Mouse (Mus musculus) Muller cell, postnatal 12 days (primary cell): ENCODE data around the gene Tmem151b.

Source experiments
- DNase-seq: peaks from one replicate; pipeline ENCODE4 v3.0.0-alpha.2; 2015; ENCODE audit errors: inconsistent ontology term

Tmem151b gene

DNA sequence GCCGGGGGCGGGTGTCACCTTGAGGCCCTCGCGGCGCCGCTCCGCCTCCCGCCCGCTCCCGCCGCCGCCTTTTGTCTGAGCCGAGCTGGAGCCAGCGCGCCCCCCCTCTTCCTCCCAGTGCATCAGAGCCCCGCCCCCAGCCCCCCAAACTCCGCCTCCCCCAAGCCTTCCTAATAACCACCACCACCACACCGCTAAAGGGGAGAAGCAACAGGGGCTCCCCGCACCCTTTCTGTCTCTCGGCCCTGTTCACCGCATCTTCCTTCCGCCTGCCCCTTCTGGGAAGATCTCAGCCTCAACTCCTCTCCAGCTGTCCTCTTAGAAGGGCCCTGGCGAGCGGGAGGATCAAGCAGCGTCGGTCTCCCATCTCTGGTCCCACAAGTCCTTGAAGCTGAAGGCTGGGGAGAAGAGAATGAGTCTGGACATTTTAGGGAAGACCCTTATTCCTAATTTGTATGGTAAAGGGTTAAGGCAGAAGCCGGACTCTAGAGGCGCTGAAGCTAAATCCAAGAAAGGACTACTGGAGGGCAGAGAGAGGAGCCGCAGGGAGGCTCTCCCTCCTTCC, at the start of gene Tmem151b:
Gene Tmem151b, minus strand, starts transcription at position 61 of the 565 bp plus-strand sequence.
- no peak for DNase-seq

DNA sequence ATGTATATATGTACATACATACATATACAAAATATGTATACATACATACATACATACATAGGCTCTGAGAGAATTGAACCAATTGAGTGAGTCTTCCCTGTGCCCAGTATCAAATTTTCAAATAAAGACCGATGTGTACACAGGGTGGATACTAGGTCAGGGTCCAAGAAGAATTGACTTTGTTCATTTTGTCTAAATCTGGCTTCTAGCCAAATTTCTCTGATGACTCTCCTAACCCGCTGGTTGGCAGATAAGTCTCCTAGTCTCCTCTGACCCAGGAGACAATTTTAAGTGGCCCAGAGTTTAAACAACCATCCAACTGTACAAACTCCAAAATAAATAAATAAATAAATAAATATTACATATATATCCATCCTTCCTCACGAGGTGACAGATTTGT, 49.4 kb upstream of the Tmem151b start:
- DNase-seq, result no peak

DNA sequence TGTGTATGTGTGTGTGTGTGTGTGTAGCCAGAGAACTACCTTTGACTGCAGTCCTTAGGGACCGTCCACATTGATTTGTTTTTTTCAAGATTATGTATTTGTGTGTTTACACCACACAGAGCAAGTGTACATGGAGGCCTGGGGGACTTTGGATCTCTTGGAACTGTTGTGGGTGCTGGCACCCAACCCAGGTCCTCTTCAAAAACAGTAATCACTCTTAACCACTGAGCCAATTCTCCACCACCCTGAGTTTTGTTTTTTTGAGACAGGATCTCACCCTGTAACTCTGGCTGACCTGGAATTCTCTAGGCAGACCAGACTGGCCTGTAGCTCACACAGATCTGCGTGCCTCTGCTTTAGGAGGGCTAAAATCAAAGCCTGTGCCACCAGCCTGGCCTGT, 48.9 kb upstream of the Tmem151b start:
- DNase-seq, result no peak

DNA sequence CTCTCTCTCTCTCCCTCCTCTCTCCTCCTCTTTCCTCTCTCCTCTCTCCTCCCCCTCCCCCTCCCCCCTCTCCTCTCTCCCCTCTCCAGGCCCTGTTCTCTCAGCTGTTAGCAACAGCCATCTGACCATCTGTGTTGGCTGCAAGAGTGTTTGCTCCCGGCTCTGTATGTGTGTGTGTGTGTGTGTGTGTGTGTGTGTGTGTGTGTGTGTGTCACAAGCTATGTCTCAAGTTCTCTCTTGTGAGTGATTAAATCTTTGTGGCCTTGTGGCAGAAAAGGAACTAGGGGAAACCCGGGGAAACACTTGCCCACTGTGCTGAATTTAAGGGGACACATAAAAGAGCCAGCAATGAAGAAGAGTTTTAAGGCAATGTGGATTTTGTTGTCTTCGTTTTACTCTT, 48.3 kb upstream of the Tmem151b start:
- peak; percentile 61 for DNase-seq

DNA sequence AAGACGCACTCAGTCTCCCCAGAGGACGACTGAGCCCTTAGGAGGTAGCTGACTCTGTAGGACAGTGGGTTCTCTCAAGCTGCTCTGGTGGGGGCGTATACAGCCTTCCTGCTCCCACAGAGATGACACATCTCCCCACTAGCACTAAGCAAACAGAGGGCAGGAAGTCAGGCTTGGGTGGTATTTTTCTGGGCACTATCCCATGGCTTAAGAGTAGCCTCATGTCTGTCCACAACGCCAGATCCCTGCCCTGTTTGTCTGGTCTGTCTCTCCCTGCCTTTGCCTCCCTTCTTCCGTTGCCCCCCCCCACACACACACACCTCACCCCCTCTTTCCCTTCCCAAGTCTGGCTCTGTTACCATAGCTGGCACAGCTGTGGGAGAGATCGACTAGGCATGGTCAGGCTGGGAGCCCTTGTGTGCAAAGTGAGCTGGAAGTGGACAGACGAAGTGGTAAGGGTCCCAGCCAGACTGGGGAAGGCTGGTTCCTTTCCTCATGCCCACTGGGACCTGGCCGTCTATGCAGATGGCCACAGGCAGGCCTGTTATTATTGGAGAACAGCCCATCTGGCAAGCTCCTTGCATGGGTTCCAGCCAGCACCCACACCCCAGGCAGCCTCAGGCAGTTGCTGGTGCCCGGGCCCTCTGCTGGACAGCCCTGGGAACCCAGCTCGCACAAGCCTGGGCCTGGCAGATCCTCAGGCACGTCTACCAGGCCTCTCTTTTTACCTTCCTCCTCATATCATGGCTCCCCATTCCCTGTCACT, 47.3 kb upstream of the Tmem151b start:
- peak; percentile 85 for DNase-seq

DNA sequence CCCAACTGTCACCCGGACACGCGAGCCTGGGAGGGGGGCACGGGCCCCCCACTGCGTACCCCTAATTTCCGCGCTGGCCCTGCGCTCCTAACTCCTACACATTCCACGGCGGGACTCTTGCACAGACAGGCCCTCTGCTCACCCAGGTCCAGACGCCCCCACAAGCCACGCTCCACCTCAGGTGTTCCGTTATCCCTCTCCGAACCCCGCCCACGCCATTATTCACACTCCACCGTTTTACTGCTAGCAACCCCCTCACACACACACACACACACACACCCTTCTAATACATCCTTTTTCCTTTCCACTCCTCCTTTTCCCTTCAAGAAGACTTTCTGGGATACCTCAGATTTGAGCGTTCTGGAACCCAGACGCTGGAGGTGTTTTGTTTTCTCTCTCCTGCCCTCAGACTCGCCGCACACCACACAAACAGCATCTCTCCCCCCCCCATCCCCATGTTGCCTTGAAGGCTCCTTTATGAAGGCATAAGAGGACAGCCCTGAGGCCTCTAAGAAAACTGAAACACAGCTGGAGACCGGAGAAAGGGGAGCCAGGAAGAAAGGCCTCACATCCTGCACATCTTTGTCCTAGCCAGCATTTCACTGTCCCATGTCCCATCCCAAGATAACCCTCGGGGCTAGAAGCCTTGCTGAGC, 46.4 kb upstream of the Tmem151b start:
- no peak for DNase-seq

DNA sequence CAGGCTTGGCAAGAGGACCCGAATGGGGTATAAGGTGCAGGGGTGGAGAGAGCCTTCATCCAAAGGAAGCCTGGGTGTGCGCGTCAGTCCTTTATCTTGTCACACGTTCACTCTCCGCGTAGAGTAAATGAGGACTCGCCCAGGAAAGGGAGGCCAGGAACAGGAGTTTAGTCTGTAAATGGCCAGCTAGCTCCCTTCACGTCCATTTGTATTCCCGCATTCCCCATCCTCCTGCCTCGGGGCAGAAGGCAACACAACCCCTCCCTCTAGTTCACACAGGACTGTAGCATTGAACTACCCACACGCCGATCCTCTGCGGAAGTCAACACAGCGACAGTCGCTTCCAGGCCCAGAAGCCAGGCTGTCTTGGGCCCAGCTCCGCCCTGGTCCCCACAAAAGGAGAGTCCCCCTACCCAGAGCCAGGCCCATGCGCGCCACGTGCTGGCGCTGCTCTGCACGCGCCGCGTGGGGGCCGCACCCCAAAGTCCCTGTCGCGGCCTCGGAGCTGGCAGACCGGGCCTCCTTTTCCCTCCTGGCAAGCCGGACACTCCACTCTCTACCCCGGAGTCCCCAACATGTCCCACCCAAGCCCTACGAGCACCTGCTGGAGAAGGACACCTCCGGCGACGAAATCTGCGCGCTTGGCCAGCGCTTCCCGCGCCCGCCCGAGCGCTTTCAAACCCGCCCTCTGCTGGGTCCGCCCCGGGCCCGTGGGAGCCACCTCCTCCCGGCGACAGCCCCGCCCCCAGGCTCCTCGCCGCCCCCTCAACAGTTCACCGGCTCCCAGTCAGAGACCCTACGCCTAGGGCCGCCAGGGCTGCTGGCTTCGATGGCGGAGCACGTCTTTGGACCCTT, 45.6 kb upstream of the Tmem151b start:
- DNase-seq, result peak; percentile 79

DNA sequence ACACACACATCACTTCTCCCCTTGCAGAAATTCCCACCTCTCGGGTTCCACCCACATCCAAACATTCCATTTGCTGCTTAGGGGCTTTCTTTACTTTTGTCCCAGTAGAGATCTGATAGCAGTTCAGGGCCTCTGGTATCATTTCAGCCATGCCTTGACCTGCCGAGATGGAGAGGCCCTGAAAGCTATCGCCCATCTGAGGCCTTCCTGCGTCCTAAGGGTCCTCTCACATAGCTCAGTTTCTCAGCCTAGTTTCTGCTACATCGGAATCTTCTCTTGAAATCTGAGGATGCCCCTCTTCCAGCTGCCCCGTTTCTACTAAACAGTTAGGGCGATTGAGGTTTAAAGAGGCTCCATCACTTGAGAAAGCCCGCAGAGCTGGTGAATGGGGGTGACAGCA, 44.7 kb upstream of the Tmem151b start:
- DNase-seq, result no peak

DNA sequence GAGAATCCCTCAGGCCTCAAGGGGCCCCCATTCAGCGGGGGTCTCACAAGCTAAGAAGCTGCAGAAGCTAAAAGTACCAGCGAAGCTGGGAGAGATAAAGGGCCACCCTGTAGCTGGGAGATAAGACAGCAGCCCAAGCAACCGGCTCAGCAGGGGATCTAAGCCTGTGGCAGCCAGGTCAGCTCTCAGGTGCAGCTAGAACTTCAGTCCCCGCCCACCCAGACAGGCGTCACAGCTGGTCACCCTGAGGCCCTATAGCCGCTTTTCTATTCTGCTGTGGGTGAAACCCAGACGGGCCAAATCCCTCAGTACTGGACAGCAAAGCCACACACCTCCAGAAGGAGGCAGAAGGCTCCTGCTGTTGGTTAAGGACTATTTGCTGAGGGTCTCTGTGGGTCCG, 44.0 kb upstream of the Tmem151b start:
- DNase-seq, result no peak

DNA sequence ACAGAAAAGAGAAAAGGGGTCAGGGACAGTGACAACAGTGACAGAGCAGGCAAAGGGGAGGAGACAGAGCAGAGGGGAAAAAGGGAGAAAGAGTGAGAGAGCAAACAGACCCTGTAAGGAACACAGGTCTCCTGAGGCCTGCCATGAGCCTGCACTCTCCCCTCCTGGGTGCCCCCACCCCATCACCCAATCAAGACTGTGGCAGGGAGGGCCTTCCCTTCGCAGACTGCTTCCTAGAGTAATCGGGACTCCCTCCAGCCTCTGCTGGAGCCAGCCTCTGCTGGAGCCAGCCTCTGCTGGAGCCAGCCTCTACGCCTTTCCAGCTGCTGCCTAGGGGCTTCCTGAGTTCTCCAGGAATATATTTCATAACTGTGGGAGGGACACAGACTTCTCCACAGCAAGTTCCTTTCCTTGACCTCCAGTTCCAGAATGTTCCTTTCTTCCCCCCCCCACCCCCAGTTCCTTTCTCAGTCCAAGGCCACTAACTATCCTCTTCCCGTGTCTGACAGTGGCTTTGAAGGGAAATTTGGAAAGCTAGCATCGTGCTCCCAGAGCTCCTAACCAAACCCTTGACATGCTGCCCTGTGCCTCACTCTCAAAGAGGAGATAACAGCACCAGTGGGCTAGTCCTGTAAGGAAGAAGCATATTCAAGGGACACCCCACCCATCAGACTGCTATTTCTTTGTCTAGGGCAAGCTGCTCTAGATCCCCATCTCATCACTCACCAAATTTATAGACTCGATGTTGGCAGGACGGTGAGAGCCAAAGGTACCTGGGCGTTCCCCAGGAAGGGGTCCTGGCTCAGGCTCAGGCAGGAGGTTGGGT, 43.3 kb upstream of the Tmem151b start:
- no peak for DNase-seq

DNA sequence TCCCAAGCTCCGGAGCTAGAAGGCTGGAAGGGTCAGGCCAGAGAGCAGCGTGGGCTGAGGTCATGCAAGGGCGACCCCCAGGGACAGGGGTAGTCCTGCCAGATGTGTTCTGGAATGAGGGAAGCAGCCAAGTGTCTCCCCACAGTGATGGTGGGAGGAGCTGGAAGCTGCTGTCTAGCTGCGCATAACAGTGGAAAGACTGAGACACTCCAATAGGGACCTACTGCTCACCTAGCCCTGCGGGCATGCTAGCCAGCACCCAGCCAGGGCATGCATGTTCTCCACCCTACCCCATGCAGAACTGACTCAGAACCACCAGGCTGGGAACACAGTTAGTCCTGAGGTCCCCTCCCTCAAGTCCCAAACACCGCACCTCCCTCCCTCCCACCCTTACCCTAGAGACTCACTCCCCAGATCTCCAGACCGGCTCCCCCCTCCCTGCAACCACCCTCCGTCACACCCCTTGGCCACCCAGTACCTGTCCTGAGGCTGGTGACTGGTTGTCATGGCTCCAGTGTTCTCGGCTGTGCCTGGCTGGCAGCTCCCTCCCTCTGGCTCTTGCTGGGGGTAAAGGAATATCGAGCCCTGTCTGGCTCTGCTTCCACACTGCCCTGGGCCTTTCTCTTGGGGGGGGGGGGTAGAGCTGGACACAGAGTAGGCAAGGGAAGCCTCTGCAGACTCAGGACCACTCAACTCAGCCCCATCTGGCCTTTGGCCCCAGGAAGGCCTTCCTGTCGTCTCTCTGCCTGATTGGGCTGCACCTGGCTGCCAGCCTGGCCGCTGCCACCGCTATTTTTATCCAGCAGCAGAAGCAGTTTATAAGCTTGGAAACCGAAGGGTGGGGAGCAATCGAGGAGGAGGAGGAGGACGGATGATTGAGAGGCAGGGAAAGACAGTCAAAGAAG, 42.5 kb upstream of the Tmem151b start:
- no peak for DNase-seq

DNA sequence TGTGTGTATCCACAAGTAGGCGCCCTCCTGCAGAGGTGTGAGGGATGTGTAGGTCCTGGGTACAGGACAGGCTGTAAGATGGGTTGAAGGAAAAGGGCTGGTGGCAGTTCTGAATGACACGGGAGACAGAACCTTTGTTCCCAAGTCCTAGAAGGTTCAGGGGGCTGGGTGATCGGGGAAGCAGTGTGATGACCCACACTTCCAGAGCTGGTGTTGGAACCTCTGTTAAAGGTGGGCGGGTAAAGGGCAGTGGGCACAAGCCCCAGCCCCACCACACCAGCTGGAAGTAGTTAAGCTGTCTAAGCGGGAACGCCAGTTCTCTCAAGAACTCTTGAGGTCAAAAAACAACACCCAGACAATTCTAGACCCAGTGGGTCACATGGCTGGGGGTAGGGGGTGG, 40.9 kb upstream of the Tmem151b start:
- no peak for DNase-seq

DNA sequence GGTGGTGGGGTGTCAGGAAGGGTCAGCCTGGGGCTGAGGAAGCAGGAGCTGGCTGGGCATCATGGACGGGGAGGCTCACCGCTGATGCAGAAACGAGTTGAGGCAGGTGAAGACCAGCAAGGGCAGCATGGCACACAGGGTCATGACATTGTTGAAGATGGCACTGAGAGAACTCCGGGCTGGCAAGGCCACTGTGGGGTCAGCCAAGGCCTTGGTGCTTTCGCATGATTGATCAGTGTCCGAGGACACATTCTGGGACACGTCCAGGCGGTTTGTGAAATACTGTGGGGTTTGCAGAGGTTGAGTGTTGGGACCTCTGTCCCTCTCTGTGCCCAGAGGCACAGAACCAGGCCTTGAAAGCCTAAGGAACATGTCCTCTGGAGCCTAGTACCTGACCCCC, 40.4 kb upstream of the Tmem151b start:
- no peak for DNase-seq

DNA sequence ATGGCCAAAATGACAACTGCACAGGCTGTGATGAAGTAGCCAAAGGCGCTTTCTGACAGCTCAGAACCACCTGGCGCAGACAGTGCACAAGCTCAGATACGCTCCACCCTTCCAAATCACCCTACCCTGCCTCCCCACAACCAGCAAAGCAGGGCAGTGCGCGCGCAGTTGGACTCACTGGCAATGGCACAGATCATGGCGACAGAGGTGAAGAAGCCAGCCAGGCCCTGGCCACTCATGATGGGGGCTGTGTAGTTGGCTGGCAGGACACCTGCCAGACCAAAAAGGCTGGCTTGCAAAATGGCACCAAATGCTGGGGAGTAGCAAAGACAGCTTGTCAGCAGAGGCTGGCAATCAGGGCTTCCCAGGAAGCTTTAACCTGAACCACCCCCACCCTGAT, 39.8 kb upstream of the Tmem151b start:
- DNase-seq, result no peak

DNA sequence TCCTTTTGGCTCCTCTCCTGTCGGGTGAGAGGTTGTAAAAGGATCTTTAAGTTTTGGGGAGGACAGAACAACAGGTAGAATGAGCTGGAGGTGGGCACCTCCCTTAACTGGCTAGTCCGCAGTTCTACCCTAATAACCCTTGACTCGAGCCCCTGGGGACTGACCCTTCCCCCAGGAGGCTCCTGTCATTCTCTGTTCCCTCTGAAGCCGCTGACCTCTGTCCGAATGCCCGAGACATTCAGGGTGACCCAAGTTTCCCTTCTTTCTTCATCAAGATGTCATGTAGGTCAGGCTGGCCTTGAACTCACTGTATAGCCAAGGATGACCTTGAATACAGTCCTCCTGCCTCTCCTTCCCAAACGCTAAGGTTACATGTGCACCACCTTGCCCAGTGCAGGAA, 38.9 kb upstream of the Tmem151b start:
- no peak for DNase-seq

DNA sequence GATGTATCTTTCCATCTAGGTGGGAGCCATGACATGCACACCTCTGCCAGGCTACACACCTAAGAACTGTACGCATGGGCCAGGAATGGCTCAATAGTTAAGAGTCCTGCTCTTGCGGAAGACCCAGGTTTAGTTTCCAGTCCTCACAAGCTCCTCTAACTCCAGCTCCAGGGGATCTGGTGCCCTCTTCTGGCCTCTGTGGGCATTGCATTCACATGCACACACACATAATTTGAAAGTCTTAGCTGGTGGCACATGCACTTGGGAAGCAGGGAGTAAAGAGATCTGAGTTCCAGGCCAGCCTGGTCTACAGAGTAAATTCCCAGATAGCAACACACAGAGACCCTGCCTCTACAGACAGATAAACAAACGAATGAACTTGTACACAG, 37.0 kb upstream of the Tmem151b start:
- DNase-seq, result no peak

DNA sequence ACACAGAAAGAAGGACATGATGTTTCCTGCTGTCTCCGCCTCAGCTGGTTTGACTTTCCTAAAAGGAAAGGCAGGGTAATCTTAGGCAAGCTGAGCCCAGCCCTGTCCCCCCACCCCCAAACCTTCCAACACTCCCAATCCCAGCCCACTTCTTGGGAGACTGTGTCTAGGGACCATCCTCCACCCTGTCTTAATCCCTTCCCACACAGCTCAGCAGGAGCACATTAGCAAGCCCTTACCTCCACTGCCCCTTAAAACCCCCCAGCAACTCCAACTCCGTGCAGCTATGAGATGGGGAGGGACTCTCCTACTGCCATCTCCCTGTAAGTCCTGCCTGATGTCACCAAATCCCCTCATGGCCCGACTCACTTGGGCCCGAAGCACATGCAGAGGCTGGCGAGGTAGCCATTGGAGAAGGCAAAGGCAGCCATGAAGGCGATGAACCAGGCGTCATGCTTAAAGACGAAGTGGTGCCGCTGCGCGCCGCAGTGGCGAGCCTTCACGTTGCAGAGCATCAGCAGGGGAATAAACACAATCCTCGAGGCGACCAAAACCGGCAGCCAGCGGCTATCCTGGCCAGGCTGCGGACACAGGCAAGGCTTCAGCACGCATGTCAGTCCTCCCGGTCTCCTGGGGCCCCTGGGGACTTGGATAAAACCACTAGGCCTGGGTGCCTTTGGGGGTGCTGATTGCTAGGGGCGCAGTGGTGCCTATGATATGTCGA, 36.4 kb upstream of the Tmem151b start:
- no peak for DNase-seq

DNA sequence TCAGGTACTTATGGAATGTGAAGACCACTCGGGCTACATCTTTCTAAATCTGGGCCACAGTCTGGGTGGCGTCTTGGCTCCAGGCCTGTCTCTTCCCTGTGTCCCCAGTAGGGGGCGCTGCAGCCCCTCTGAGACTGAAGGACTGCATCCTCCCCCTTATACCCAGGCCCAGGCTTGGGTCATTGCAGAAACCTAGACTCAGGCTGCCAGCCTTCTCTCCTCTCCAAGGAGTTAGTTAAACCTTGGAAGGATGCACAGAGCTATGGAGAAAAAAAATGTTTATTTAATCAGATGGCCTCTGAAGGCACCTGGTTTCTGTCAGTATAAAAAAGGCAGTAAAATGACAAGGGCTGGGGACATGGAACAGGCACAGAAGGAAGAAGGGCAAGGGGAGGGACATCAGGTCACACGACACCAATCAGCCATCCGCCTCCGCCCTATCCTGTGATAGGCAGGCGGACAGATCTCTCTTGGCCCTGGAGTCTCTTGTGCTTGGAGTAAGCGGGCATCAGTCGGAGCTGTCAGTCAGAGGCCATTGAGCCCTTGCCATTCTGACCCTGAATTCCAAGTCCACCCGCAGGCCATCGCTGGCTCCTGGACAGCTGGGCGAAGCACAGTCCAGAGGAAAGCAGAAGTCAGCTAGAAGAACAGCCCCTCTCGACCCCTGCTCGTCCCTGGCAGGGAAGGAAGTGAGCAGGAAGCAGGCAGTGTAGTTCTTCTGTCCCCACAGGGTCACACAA, 35.6 kb upstream of the Tmem151b start:
- peak; percentile 93 for DNase-seq
